Mouse (Mus musculus) gastrocnemius, postnatal 25 days (tissue): Measurements from ENCODE around the gene Slc17a6. TPM values are rescaled to one million over a fixed set of nuclear protein-coding genes. Genes with fewer than 3 reads are reported as not detected.
A peak's percentile ranks its signal among the peaks of the same experiment; 100 is the strongest.

Source experiments
- DNase-seq: peaks from one replicate; pipeline ENCODE4 v3.0.0; 2022
- long read RNA-seq, 2 experiments: library from polyadenylated mRNA; stranded (forward); transcript quantifications; one replicate each; pipeline ENCODE4 v2.0.0; 2021
- total RNA-seq, 2 experiments: library from RNA; stranded (reverse); gene quantifications; 1 replicate in 1 of 2; 2 replicates in 1 of 2; pipeline ENCODE4 v1.2.3; 2021

Slc17a6 gene
- total RNA-seq = not detected
- long read RNA-seq, experiment 1 = 0 reads
- long read RNA-seq, experiment 2 = 0 reads

- peak; percentile 13 for DNase-seq
These were observed at the start of gene Slc17a6 for GRCm38 (mm10) chr7:51621694-51622145. TSS of gene Slc17a6 (plus strand) at chr7:51622006.

- DNase-seq = no peak
These were observed 21.8 kb upstream of the Slc17a6 start for GRCm38 (mm10) chr7:51600021-51600420.

GRCm38 (mm10) chr7:51603741-51604140 is 18.1 kb upstream of the Slc17a6 start:
- no peak for DNase-seq

- no peak for DNase-seq
These were observed 7.4 kb upstream of the Slc17a6 start for GRCm38 (mm10) chr7:51614404-51614803.

GRCm38 (mm10) chr7:51617941-51618340 is 3.9 kb upstream of the Slc17a6 start:
- no peak for DNase-seq

- no peak for DNase-seq
These were observed 3.4 kb upstream of the Slc17a6 start for GRCm38 (mm10) chr7:51618412-51618811.

GRCm38 (mm10) chr7:51619977-51620376 is 1.8 kb upstream of the Slc17a6 start:
- no peak for DNase-seq

- DNase-seq = no peak
These were observed 390 bp downstream of the Slc17a6 start for GRCm38 (mm10) chr7:51622196-51622595.

- no peak for DNase-seq
These were observed 860 bp downstream of the Slc17a6 start for GRCm38 (mm10) chr7:51622666-51623065.

GRCm38 (mm10) chr7:51624336-51624897 is 2.6 kb downstream of the Slc17a6 start:
- no peak for DNase-seq

- DNase-seq = no peak
These were observed 3.4 kb downstream of the Slc17a6 start for GRCm38 (mm10) chr7:51625161-51625560.

- DNase-seq = no peak
These were observed 3.9 kb downstream of the Slc17a6 start for GRCm38 (mm10) chr7:51625591-51626255.

- DNase-seq = no peak
These were observed 4.7 kb downstream of the Slc17a6 start for GRCm38 (mm10) chr7:51626451-51627000.

GRCm38 (mm10) chr7:51627001-51627631 is 5.3 kb downstream of the Slc17a6 start:
- no peak for DNase-seq

GRCm38 (mm10) chr7:51627666-51628065 is 5.9 kb downstream of the Slc17a6 start:
- no peak for DNase-seq

GRCm38 (mm10) chr7:51628349-51628748 is 6.5 kb downstream of the Slc17a6 start:
- no peak for DNase-seq

GRCm38 (mm10) chr7:51629206-51629605 is 7.4 kb downstream of the Slc17a6 start:
- DNase-seq = no peak

GRCm38 (mm10) chr7:51631171-51631570 is 9.4 kb downstream of the Slc17a6 start:
- no peak for DNase-seq

- no peak for DNase-seq
These were observed 10.9 kb downstream of the Slc17a6 start for GRCm38 (mm10) chr7:51632543-51633229.

- no peak for DNase-seq
These were observed 11.5 kb downstream of the Slc17a6 start for GRCm38 (mm10) chr7:51633230-51633844.

GRCm38 (mm10) chr7:51657152-51657551 is 35.3 kb downstream of the Slc17a6 start:
- no peak for DNase-seq

- DNase-seq = no peak
These were observed 40.6 kb downstream of the Slc17a6 start for GRCm38 (mm10) chr7:51662441-51662840.
